Mouse (Mus musculus) gastrocnemius, postnatal 36 days (tissue): ENCODE results near the gene Maml3. TPM values are rescaled to one million over a fixed set of nuclear protein-coding genes. Genes with fewer than 3 reads are reported as not detected.

ENCODE experiments used
- DNase-seq, 2 experiments: peaks; one replicate each; pipeline ENCODE4 v3.0.0; 2022
- intact Hi-C: fragments of 180-260 bp; cut with DNase I; formaldehyde crosslinking; loops from one replicate; pipeline ENCODE4 v1.15.1; 2025
- total RNA-seq, 2 experiments: library from RNA; stranded (reverse); gene quantifications; 2 replicates each; pipeline ENCODE4 v1.2.3; 2021

Maml3 gene
- total RNA-seq, 2 experiments from 2014 or later: 1.9 to 2.6 TPM

GRCm38 (mm10) chr3:52011032-52011710 is 93.7 kb downstream of the Maml3 start:
- no peak for DNase-seq
- intact Hi-C loops: no loop called here

DNA sequence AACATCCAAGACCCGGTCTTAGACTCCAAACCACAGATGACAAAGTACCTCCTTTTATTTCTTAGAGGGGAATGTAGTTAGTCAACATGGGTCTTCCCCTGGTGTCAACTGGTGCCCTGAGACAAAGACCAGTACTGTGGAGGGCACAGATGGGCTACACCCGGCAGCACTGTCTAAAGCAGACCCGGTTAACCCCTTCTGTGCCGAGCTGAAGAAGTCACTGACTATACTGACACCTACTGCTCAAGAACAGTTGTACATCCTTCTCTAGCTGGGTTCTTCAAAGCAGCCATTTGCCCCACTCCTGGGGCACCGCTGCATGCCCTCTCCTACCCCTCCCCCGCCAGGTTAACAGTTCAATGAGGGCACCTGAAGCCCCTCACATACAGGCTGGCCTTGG is 95.6 kb downstream of the Maml3 start:
- intact Hi-C loops: no loop called here
- no peak for DNase-seq

DNA sequence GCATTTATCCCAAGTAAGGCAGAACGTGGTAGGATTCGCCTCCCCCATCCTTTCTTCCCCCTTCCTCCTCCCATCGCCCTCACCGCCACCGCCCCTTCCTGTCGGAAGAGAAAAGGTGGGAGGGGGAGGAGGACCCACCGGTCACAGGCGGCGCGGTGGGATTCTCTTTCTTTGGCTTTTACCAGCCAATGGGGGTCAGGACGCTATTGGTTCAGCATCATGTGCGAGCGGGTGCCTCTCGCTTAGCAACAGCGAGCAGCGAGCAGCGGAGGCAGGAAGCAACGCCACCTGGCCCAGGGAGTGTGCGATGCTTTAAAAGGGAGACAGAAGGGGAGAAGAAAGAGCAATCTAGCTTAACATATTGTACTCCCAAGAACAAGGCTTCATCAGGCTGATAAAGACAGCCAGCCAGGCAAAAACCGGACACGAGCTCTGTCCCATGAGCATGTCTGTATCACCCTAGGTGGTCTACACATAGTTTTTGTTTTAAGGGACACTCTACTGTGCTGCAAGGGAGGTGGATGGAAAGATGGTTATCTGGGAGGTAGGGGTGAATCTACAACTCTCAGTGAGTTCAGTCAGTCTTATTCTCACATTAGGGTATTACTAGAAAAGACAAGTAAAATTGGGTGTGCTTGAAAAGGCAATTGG is 97.1 kb downstream of the Maml3 start:
- intact Hi-C loops: no loop called here
- DNase-seq: no peak

- intact Hi-C loops: no loop called here
- no peak for DNase-seq
These were observed 98.0 kb downstream of the Maml3 start for GRCm38 (mm10) chr3:52006721-52007330.

- intact Hi-C loops: no loop called here
- no peak for DNase-seq
These were observed 101.2 kb downstream of the Maml3 start for GRCm38 (mm10) chr3:52003663-52004062.

- intact Hi-C loops: no loop called here
- no peak for DNase-seq
These were observed 103.4 kb downstream of the Maml3 start for GRCm38 (mm10) chr3:52001518-52001895.

DNA sequence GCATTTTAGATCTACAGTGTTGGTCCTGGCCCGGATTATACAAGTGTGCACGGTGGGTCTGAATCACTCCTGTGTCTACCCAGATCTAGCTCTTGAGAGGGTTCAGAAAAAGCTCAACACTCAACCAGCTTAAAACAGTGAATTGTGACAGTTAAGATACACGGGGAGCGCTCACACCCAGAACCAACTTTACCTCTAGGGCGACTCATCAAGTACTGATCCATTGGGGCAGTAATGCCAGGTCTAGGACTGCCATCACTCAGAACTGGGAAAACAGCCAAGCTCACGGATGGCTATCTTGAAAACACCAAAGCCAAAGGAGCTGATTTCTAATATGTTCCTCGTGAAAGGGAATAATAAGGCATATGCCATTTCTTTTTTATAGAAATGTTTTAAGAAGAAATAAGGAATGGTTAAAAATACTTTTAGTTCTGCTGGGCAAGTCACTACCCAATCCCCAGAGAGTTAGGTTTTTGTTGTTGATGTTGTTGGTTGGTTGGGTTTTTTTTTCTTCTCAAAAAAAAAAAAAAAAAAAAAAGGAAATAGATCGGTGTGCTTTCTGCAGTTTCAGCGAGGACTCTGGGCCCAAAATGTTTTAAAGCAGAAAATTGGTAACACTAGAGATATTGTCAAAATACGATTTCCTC is 103.9 kb downstream of the Maml3 start:
- DNase-seq: no peak
- intact Hi-C loops: no loop called here

- intact Hi-C loops: no loop called here
- DNase-seq: no peak
These were observed 105.0 kb downstream of the Maml3 start for GRCm38 (mm10) chr3:51999671-52000437.

DNA sequence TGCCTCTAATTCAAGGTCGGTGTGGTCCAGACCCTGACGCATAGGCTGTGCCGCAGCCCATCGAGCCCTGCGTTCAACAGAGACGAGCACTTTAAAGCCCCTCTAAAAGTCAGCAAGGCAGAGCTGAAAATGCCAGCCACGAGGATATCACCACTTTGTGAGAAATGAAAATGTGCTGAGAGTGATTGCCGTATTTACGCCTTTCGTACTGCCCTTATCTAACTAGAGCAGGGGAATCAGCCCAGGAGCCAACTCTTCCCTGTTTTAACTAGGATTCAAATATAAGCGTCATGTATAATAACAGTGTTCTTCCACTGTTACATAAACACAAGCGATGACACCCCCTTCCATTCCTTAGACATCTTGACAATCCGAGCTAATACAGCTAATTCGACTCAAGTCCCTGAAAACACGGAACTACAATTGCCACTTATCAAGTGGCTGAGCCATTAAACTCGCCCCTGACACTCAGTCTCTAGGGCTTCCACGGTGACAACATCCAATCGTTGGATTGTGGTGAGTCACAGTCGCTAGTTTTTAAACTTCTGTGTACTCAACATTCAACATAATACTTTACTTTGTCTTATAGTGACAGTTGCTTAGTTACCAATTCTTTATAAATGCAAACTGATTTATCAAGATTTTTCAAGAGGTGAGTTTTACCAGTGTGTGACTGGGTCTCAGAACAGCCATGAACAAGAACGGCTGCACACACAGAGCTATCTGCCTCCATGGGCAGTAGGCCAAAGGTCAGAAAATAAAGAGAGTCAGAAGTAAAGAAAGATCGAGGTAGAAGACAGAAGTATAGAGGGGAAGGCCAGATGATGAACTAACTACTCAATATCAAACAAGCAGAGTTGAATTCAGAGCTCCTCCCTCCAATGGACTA is 106.1 kb downstream of the Maml3 start:
- DNase-seq: no peak
- intact Hi-C loops: no loop called here

DNA sequence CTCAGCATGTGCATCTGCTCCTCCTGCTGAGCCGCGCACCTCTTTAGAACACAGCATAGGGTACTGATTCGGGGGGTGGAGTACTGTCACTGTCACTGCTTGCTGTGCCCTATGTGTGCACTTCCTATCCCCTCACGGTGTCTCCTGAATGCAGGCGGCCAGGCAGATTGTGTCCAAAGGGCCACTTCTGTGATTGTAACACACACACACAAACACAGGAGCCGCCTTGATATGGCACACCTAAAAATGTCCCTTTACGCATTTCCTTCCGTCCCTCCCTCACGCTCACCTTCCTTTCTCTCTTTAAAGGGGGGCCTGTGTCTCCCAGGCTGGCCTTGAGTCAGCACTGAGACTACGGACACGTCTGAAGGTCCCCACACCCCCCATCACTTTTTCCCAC is 107.3 kb downstream of the Maml3 start:
- DNase-seq: no peak
- intact Hi-C loops: no loop called here

- DNase-seq: no peak
- intact Hi-C loops: no loop called here
These were observed 118.4 kb downstream of the Maml3 start for GRCm38 (mm10) chr3:51986507-51986906.

DNA sequence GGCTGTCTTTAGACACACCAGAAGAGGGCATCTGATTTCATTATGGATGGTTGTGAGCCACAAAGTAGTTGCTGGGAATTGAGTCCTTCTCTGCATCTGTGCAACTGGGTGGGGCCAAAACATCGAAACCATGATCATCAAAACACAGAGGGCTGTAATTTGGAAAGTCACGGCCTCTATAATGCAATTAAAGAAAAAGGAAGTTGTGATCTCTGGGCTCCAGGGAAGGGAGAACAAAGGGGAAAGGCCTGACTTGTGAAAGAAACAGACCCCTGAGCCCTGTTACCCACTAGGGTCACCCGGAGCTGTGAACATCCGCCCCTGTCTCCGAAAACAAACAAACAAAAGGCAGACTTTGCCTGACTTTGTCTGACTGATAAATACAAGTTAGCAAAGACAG is 123.4 kb downstream of the Maml3 start:
- DNase-seq: no peak
- intact Hi-C loops: no loop called here

DNA sequence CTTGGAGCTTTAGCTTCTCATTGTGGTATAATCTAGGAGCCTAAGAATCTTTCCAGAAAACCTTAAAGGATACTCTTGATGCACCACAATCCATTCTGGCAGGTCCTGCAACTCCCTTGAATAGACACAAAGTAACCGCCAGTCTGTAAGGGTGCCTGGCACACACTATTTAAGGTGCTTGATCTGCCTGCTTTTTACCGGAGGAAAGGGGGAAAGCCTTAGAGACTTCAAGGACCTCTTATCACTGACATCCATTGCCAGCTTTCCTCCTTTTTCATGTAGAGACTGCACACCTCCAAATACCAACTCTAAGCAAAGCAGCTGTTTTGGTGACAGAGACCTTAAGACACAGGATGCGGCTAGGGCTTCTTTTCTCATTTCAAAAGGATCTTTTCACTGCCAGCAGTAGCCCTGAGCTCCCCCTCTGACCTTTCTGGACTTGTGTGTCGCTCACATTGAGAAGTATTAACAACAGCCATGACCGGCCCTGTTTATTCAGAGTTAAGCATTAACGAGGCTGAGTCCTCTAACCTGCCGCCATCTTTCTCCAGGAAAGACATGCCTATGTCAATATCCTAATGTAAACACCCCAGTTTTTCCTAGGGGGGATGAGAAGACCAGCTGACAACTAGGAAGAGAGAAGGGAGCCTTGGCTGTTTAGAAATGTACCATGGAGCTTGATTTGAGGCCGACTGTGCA is 127.1 kb downstream of the Maml3 start:
- intact Hi-C loops: no loop called here
- no peak for DNase-seq

- no peak for DNase-seq
- intact Hi-C loops: loop anchor here (5.0 kb wide), 1 partner anchor 47 kb away; no protein-coding TSS in a partner anchor
These were observed 130.3 kb downstream of the Maml3 start for GRCm38 (mm10) chr3:51974601-51975000.

DNA sequence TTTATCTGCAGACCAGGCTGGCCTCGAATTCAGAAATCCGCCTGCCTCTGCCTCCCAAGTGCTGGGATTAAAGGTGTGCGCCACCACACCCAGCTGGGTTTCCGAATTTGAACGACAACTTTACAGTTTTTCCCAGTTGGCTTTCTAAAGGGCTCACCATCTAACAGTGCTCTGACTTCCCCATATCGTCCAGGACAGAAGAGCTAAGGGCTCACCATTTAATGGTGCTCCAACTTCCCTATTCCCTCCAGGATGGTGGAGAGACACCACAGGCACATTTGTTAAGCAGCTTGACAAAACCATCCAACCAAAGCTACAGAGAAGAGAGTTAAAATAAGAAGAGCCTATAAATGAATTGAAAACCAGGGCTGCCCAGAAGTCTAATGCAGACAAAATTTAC is 130.7 kb downstream of the Maml3 start:
- DNase-seq: no peak
- intact Hi-C loops: loop anchor here (5.0 kb wide), 1 partner anchor 47 kb away; no protein-coding TSS in a partner anchor

GRCm38 (mm10) chr3:51972576-51972975 is 132.3 kb downstream of the Maml3 start:
- intact Hi-C loops: loop anchor here (5.0 kb wide), 1 partner anchor 45 kb away; no protein-coding TSS in a partner anchor
- no peak for DNase-seq

- DNase-seq: no peak
- intact Hi-C loops: loop anchor here (5.0 kb wide), 1 partner anchor 43 kb away; no protein-coding TSS in a partner anchor
These were observed 134.4 kb downstream of the Maml3 start for GRCm38 (mm10) chr3:51970489-51970888.

- no peak for DNase-seq
- intact Hi-C loops: no loop called here
These were observed 135.4 kb downstream of the Maml3 start for GRCm38 (mm10) chr3:51969451-51969850.

DNA sequence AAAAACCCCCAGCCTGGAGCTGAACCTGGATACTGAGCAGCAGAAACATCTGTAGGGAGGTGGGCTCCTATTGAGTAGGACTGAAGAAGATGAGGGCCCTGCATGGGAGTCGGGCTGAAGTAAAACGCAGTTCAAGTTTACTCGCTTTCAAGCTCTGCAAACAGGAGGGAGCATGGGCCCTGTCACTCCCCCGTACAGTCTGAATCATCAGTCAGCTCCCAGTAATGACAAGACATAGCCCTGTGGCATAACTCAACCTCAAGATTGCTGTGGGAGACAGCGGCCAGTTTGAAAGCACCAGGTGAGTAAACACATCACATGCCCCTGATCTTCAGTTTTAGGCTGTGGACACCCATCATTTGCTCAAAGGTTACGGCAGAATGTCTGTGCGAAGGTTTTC is 139.0 kb downstream of the Maml3 start:
- intact Hi-C loops: no loop called here
- DNase-seq: no peak
